Mouse (Mus musculus) heart, embryonic 11.5 days (tissue): ENCODE data around the gene Hnrnph3. TPM values are rescaled to one million over a fixed set of nuclear protein-coding genes. Genes with fewer than 3 reads are reported as not detected.

Experiments used
- ATAC-seq: fragments of 200-750 bp; cut with Nextera tagmentation; replicated peaks from 2 replicates; pipeline ENCODE4 v1.8.0; 2017; ENCODE audit warnings: moderate library complexity; ENCODE audit not compliant: insufficient number of reproducible peaks, low FRiP score, low TSS enrichment
- H3K27ac ChIP-seq: fragments of 300-500 bp; sonication (generic); 2 replicates; pipeline ENCODE4 v1.5.1; 2014; ENCODE audit warnings: mild to moderate bottlenecking, low read depth, low read length
- H3K27me3 ChIP-seq: fragments of 300-500 bp; sonication (generic); 2 replicates; pipeline ENCODE4 v1.6.1; 2014; ENCODE audit warnings: mild to moderate bottlenecking, low read length, mixed read lengths; ENCODE audit not compliant: control insufficient read depth, insufficient read depth
- H3K36me3 ChIP-seq: fragments of 300-500 bp; sonication (generic); 2 replicates; pipeline ENCODE4 v1.6.1; 2014; ENCODE audit warnings: mild to moderate bottlenecking, low read length, moderate library complexity, mixed read lengths; ENCODE audit not compliant: control insufficient read depth, insufficient read depth
- H3K4me1 ChIP-seq: fragments of 300-500 bp; sonication (generic); 2 replicates; pipeline ENCODE4 v1.6.1; 2014; ENCODE audit warnings: low read length; ENCODE audit not compliant: control insufficient read depth, insufficient read depth
- H3K4me2 ChIP-seq: fragments of 300-500 bp; sonication (generic); 2 replicates; pipeline ENCODE4 v1.6.1; 2014; ENCODE audit warnings: mild to moderate bottlenecking, moderate library complexity
- H3K4me3 ChIP-seq: fragments of 300-500 bp; sonication (generic); 2 replicates; pipeline ENCODE4 v1.5.1; 2014; ENCODE audit warnings: low read depth, low read length
- H3K9ac ChIP-seq: fragments of 300-500 bp; sonication (generic); 2 replicates; pipeline ENCODE4 v1.6.1; 2014; ENCODE audit warnings: mild to moderate bottlenecking, low read depth, low read length, moderate library complexity
- H3K9me3 ChIP-seq: fragments of 300-500 bp; sonication (generic); replicated peaks from 2 replicates; pipeline ENCODE4 v1.6.1; 2016; ENCODE audit warnings: low read length; ENCODE audit not compliant: control insufficient read depth
- WGBS: fragments of 180-500 bp; shearing (Covaris S2); extraction: QIAGEN DNeasy Blood & Tissue Kit; methylation state at CpG from one replicate; pipeline ENCODE4 v1.1.7; 2014; ENCODE audit not compliant: insufficient replicate concordance; 5-methylcytosine and 5-hydroxymethylcytosine counted together
- polyA plus RNA-seq: library from polyadenylated mRNA; unstranded; fragments of >200 nt; fragmentation: Nextera tagmentation; extraction: Ambion mirVana; gene quantifications from 2 replicates; pipeline ENCODE4 v1.2.1, GENCODE M21; 2014

Hnrnph3 gene
- polyA plus RNA-seq, 1 experiment from 2014 or later = 50.5 TPM

DNA sequence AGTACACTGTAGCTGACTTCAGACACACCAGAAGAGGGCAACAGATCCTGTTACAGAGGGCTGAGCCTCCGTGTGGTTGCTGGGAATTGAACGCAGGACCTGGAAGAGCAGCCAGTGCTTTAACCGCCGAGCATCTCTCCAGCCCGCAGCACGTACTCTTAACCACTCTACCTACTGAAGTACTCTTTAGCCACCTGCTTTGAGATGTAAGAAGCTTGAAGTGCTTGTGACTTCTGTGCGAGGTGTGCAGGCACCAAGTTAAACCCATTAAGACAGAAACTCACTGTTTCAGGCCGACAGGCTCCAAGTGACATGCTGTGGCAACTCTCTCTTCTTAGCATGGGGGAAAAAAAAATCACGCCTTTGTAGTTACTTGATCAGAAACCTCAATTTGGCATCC, 9.8 kb downstream of the Hnrnph3 start:
- Histone ChIP-seq H3K27me3 (no peaks in the 10 kb centered on the region), H3K9me3 (no peaks in the 10 kb centered on the region), H3K4me2 (no peak overlapping the region), H3K4me3 (no peak overlapping the region), H3K36me3 (peaks cover 19% of the 10 kb centered on the region), H3K4me1 (no peaks in the 10 kb centered on the region), H3K27ac (no peak overlapping the region), H3K9ac (no peak overlapping the region)
- WGBS = 86% methylated on average over 9 of the region's 9 CpGs
- ATAC-seq = no peak

DNA sequence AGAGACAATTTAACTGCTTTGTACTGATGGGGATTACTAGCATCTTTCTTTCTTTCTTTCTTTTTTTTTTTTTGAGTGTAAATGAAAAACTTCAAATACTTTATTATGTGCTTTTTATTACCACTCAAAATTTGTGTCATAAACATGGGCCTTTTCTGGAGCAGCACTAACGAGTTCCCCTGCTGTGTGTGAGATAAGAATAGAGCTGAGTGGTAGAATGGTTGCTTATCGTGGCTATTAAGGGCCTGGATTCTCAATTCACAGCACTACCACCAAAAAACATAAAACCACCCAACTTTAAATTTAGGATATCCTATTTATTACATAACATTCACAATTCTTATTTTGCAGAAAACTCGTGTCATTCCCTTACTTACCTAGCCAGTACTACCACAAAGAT, 10.5 kb downstream of the Hnrnph3 start:
- peaks cover 19% of the 10 kb centered on the region for H3K36me3 ChIP-seq

GRCm38 (mm10) chr10:63011556-63011955, 12.5 kb downstream of the Hnrnph3 start:
- WGBS = 86% methylated on average over 6 of the region's 6 CpGs
- no peak overlapping the region for H3K27ac ChIP-seq
- no peaks in the 10 kb centered on the region for H3K4me1 ChIP-seq
- H3K9me3 ChIP-seq = no peaks in the 10 kb centered on the region
- H3K4me3 ChIP-seq = no peak overlapping the region
- no peak for ATAC-seq
- no peak overlapping the region for H3K4me2 ChIP-seq
- no peak overlapping the region for H3K9ac ChIP-seq
- H3K27me3 ChIP-seq = no peaks in the 10 kb centered on the region
- peaks cover 23% of the 10 kb centered on the region for H3K36me3 ChIP-seq

More for the DNA sequence above, 10.5 kb downstream of the Hnrnph3 start:
- Histone ChIP-seq H3K9me3 (no peaks in the 10 kb centered on the region), H3K27ac (no peak overlapping the region), H3K27me3 (no peaks in the 10 kb centered on the region), H3K4me1 (no peaks in the 10 kb centered on the region), H3K4me3 (no peak overlapping the region), H3K9ac (no peak overlapping the region), H3K4me2 (no peak overlapping the region)
- WGBS = 70% methylated on average over 3 of the region's 3 CpGs
- ATAC-seq = no peak

DNA sequence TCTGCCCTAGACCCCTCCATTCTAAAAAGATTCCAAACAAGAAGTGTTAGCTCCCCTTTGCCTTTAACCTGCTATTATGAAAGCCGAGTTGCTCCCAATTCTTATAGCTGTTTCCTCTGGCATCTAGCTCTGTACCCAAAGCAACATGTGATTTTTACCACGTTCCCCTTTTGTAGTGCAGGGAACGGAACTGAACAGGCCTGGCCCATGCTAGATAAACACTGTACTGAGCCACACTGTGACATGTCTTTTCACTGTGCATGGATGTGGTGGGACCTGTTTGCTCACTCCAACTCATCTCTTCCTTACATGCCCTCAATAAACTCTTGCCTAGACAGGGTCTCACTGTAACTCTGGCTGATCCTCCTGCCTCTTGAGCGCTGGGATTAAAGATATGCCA, 13.7 kb downstream of the Hnrnph3 start:
- no peaks in the 10 kb centered on the region for H3K4me1 ChIP-seq
- no peak overlapping the region for H3K4me2 ChIP-seq
- no peaks in the 10 kb centered on the region for H3K9me3 ChIP-seq
- H3K27me3 ChIP-seq = no peaks in the 10 kb centered on the region
- H3K9ac ChIP-seq = no peak overlapping the region
- no peak overlapping the region for H3K4me3 ChIP-seq
- ATAC-seq = no peak
- peaks cover 27% of the 10 kb centered on the region for H3K36me3 ChIP-seq
- H3K27ac ChIP-seq = no peak overlapping the region
- WGBS = 80% methylated on average over 4 of the region's 4 CpGs

- H3K27ac ChIP-seq = no peak overlapping the region
- H3K4me3 ChIP-seq = no peak overlapping the region
- H3K36me3 ChIP-seq = peaks cover 24% of the 10 kb centered on the region
- H3K9me3 ChIP-seq = no peaks in the 10 kb centered on the region
- no peak overlapping the region for H3K9ac ChIP-seq
- H3K4me1 ChIP-seq = no peaks in the 10 kb centered on the region
- H3K4me2 ChIP-seq = no peak overlapping the region
- 69% methylated on average over 3 of the region's 3 CpGs for WGBS
- ATAC-seq = no peak
- H3K27me3 ChIP-seq = no peaks in the 10 kb centered on the region
Measured at GRCm38 (mm10) chr10:63008193-63008592, 15.8 kb downstream of the Hnrnph3 start.

- no peaks in the 10 kb centered on the region for H3K27me3 ChIP-seq
- H3K9me3 ChIP-seq = no peaks in the 10 kb centered on the region
- no peak overlapping the region for H3K27ac ChIP-seq
- H3K4me1 ChIP-seq = no peaks in the 10 kb centered on the region
- no peak overlapping the region for H3K4me2 ChIP-seq
- no peak for ATAC-seq
- H3K9ac ChIP-seq = no peak overlapping the region
- no peak overlapping the region for H3K4me3 ChIP-seq
- WGBS = 89% methylated on average over 9 of the region's 9 CpGs
- peaks cover 36% of the 10 kb centered on the region for H3K36me3 ChIP-seq
Measured at GRCm38 (mm10) chr10:63004556-63004955, 19.5 kb downstream of the Hnrnph3 start.

DNA sequence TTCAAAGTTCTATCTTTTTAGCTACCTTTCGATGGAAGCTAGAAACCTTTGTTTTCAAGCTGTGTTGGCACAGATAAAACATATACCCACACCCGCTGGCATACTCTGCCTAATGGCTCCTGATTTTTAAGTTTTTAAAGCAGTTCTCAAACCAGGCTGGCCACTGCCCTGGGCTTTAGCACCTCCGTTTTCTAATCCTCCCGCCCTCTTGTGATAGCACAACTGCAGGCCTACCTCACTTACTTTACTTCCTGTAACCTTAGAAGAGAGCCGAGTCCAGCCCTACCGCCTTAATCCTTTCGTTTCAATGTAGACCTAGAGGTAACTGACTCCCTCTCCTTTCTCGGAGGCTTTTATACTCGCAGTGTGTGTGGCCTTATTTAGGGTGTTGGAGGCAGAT, 20.8 kb downstream of the Hnrnph3 start:
- H3K36me3 ChIP-seq = peaks cover 40% of the 10 kb centered on the region

GRCm38 (mm10) chr10:63000584-63000983, 23.4 kb downstream of the Hnrnph3 start:
- Histone ChIP-seq H3K27ac (no peak overlapping the region), H3K9ac (no peak overlapping the region), H3K4me3 (no peak overlapping the region), H3K4me2 (no peak overlapping the region), H3K36me3 (peaks cover 41% of the 10 kb centered on the region), H3K4me1 (no peaks in the 10 kb centered on the region), H3K27me3 (no peaks in the 10 kb centered on the region), H3K9me3 (no peaks in the 10 kb centered on the region)
- ATAC-seq = no peak
- 65% methylated on average over 9 of the region's 9 CpGs for WGBS

More for the DNA sequence above, 20.8 kb downstream of the Hnrnph3 start:
- Histone ChIP-seq H3K4me3 (no peak overlapping the region), H3K9ac (no peak overlapping the region), H3K4me1 (no peaks in the 10 kb centered on the region), H3K27me3 (no peaks in the 10 kb centered on the region), H3K9me3 (no peaks in the 10 kb centered on the region), H3K27ac (no peak overlapping the region), H3K4me2 (no peak overlapping the region)
- ATAC-seq = no peak
- 70% methylated on average over 9 of the region's 9 CpGs for WGBS

GRCm38 (mm10) chr10:62993991-62994390, 30.0 kb downstream of the Hnrnph3 start:
- no peak for ATAC-seq
- H3K4me2 ChIP-seq = no peak overlapping the region
- H3K9ac ChIP-seq = no peak overlapping the region
- peaks cover 45% of the 10 kb centered on the region for H3K36me3 ChIP-seq
- H3K4me1 ChIP-seq = no peaks in the 10 kb centered on the region
- H3K27me3 ChIP-seq = no peaks in the 10 kb centered on the region
- no peaks in the 10 kb centered on the region for H3K9me3 ChIP-seq
- H3K4me3 ChIP-seq = no peak overlapping the region
- 71% methylated on average over 8 of the region's 9 CpGs for WGBS
- no peak overlapping the region for H3K27ac ChIP-seq
